Mouse (Mus musculus) CH12.LX (cell line): ENCODE measurements around the gene Ccdc158.

Experiments used
- CTCF ChIP-seq, 2 experiments: IDR thresholded peaks in 1 of 2; conservative IDR thresholded peaks in 1 of 2; 2 replicates each; pipeline ENCODE4 v1.5.1; 2011 to 2012; ENCODE audit warnings: low read depth in 2 of 2, low read length in 2 of 2, improper control_type of control experiment in 1 of 2, inconsistent platforms in 1 of 2, mild to moderate bottlenecking in 1 of 2, moderate library complexity in 1 of 2
- E2F4 ChIP-seq: IDR thresholded peaks from 2 replicates; pipeline ENCODE4 v1.6.1; 2011; ENCODE audit warnings: low read depth, low read length, improper control_type of control experiment; ENCODE audit not compliant: insufficient replicate concordance
- MYC ChIP-seq: IDR thresholded peaks from 2 replicates; pipeline ENCODE4 v1.6.1; 2011; ENCODE audit warnings: low read depth, mild to moderate bottlenecking, improper control_type of control experiment, low read length
- RAD21 ChIP-seq: IDR thresholded peaks from 2 replicates; pipeline ENCODE4 v1.6.1; 2011; ENCODE audit warnings: low read depth, mild to moderate bottlenecking, low read length, improper control_type of control experiment, moderate library complexity
- TBP ChIP-seq: conservative IDR thresholded peaks from 2 replicates; pipeline ENCODE4 v1.6.1; 2011; ENCODE audit warnings: low read depth, low read length, improper control_type of control experiment
- TCF12 ChIP-seq: IDR thresholded peaks from 2 replicates; pipeline ENCODE4 v1.6.1; 2014; ENCODE audit warnings: low read depth, mild to moderate bottlenecking, inconsistent platforms, low read length, improper control_type of control experiment
- ZC3H11A ChIP-seq: IDR thresholded peaks from 2 replicates; pipeline ENCODE4 v1.6.1; 2012; ENCODE audit warnings: low read depth, mild to moderate bottlenecking, inconsistent platforms, low read length, improper control_type of control experiment

- TF ChIP-seq MYC (no peak), CTCF (conservative IDR thresholded peaks at IDR 0.05 in 1 of 2, IDR thresholded peaks at IDR 0.05 in 1 of 2; ENCODE audit: low read depth in 2 of 2, low read length in 2 of 2) (no peak), TBP (no peak), ZC3H11A (no peak), RAD21 (no peak), E2F4 (no peak), TCF12 (no peak)
Observed at GRCm38 (mm10) chr5:92711666-92712290, 36.7 kb upstream of the Ccdc158 start.
